Mouse (Mus musculus) spleen, postnatal 36 days (tissue): ENCODE measurements around the gene Dusp1.

ENCODE experiments used
- DNase-seq, 2 experiments: peaks; one replicate each; pipeline ENCODE4 v3.0.0; 2022; ENCODE audit warnings: low spot score in 2 of 2, mixed read lengths in 1 of 2

Dusp1 gene

GRCm38 (mm10) chr17:26561651-26562181, at the start of gene Dusp1:
Gene Dusp1, minus strand, starts transcription at chr17:26562128.
- DNase-seq: no peak

GRCm38 (mm10) chr17:26611328-26611727, 49.4 kb upstream of the Dusp1 start:
- no peak for DNase-seq

- DNase-seq: no peak
These were observed 47.9 kb upstream of the Dusp1 start for GRCm38 (mm10) chr17:26609820-26610219.

GRCm38 (mm10) chr17:26608877-26609276, 46.9 kb upstream of the Dusp1 start:
- DNase-seq: no peak

- DNase-seq: no peak
These were observed 46.4 kb upstream of the Dusp1 start for GRCm38 (mm10) chr17:26608348-26608747.

GRCm38 (mm10) chr17:26606516-26606915, 44.6 kb upstream of the Dusp1 start:
- no peak for DNase-seq

- peak; percentile 38 to 39 for DNase-seq
These were observed 43.7 kb upstream of the Dusp1 start for GRCm38 (mm10) chr17:26605636-26606035.

GRCm38 (mm10) chr17:26603311-26603710, 41.4 kb upstream of the Dusp1 start:
- DNase-seq: no peak

GRCm38 (mm10) chr17:26602371-26602885, 40.5 kb upstream of the Dusp1 start:
- no peak for DNase-seq

GRCm38 (mm10) chr17:26601926-26602325, 40.0 kb upstream of the Dusp1 start:
- DNase-seq: no peak

- DNase-seq: no peak
These were observed 39.6 kb upstream of the Dusp1 start for GRCm38 (mm10) chr17:26601514-26601913.

- peak in 1 of 2 experiments; percentile 36 for DNase-seq
These were observed 39.1 kb upstream of the Dusp1 start for GRCm38 (mm10) chr17:26600913-26601447.

- no peak for DNase-seq
These were observed 36.9 kb upstream of the Dusp1 start for GRCm38 (mm10) chr17:26598845-26599244.

- no peak for DNase-seq
These were observed 35.0 kb upstream of the Dusp1 start for GRCm38 (mm10) chr17:26596856-26597481.

- DNase-seq: no peak
These were observed 34.3 kb upstream of the Dusp1 start for GRCm38 (mm10) chr17:26596168-26596658.

GRCm38 (mm10) chr17:26595448-26596167, 33.7 kb upstream of the Dusp1 start:
- DNase-seq: no peak

- DNase-seq: no peak
These were observed 33.0 kb upstream of the Dusp1 start for GRCm38 (mm10) chr17:26594958-26595357.

GRCm38 (mm10) chr17:26594171-26594570, 32.2 kb upstream of the Dusp1 start:
- no peak for DNase-seq

GRCm38 (mm10) chr17:26593199-26593598, 31.3 kb upstream of the Dusp1 start:
- no peak for DNase-seq

- no peak for DNase-seq
These were observed 30.6 kb upstream of the Dusp1 start for GRCm38 (mm10) chr17:26592510-26592909.

GRCm38 (mm10) chr17:26587961-26588487, 26.1 kb upstream of the Dusp1 start:
- DNase-seq: no peak

- no peak for DNase-seq
These were observed 22.7 kb upstream of the Dusp1 start for GRCm38 (mm10) chr17:26584558-26585136.
